Mouse (Mus musculus): ENCODE measurements around the gene Gbp5. TPM values are rescaled to one million over a fixed set of nuclear protein-coding genes. Genes with fewer than 3 reads are reported as not detected.

Gbp5 gene
- polyA plus RNA-seq, 1 experiment from 2014 or later: 0.19 TPM

DNA sequence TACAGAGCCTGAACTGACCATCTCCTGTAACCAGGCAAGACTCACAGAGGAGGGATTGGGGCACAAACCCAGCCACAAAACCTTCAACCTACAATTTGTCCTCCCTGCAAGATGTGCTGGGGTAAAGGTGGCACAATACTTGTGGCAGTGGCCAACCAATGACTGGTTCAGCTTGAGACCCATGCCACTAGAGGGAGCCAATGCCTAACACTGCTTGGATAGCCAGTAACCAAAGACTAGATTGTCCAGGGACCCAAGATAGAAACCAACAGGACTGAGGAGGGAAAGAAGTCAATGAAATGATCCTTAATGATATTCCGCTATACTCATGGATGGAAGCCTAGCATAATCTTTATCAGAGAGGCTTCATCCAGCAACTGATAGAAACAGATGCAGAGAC is 3.3 kb upstream of the Gbp5 start:
- H3K4me1 ChIP-seq (replicated peaks; ENCODE audit: control insufficient read depth, insufficient read depth, low read length): no peaks in the 10 kb centered on the region
- DNase-seq (ENCODE audit: low spot score) (peak; percentile 80), ATAC-seq (ENCODE audit: low FRiP score) (peak; percentile 78)
- no peak overlapping the region for H3K4me2 ChIP-seq (replicated peaks; ENCODE audit: low read depth, low read length)
- no peaks in the 10 kb centered on the region for H3K36me3 ChIP-seq (ENCODE audit: control insufficient read depth, insufficient read depth, low read length)
- no peaks in the 10 kb centered on the region for H3K27me3 ChIP-seq (ENCODE audit: control insufficient read depth, insufficient read depth, low read length)
- no peak overlapping the region for H3K27ac ChIP-seq (ENCODE audit: low read depth, low read length)
- H3K4me3 ChIP-seq (ENCODE audit: low read depth, low read length): no peak overlapping the region
- H3K9me3 ChIP-seq (ENCODE audit: control insufficient read depth, low read length): no peaks in the 10 kb centered on the region
- no peak overlapping the region for H3K9ac ChIP-seq (ENCODE audit: low read depth, low read length)
- 78% methylated on average over 1 of the region's 1 CpGs for WGBS

DNA sequence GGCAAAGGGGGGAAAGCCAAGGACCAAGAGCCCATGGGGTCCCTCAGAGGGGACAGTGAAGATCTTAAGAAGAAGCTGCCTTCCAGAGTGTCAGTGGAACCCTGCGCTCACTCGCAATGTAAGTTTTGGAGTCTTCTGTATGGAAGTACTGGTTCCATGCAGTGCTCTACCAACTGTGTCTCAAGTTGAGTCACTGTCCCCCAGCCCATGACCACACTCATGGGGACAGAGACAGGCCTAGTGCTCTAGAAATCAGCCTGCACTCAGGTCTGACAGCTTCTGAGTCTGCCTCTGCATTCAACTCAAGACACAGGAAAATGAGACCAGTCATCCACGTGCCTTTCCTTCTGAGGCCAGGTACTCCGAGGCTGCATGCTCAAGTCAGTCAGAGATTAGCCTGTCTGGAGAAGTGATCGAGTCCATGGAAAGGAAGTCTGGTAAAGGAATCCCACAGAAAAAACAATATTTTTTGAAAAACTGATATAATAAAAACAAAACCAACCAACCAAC is 1.4 kb downstream of the Gbp5 start:
- Histone ChIP-seq H3K36me3 (ENCODE audit: control insufficient read depth, insufficient read depth, low read length) (no peaks in the 10 kb centered on the region), H3K4me1 (replicated peaks; ENCODE audit: control insufficient read depth, insufficient read depth, low read length) (no peaks in the 10 kb centered on the region), H3K4me3 (ENCODE audit: low read depth, low read length) (no peak overlapping the region), H3K9me3 (ENCODE audit: control insufficient read depth, low read length) (no peaks in the 10 kb centered on the region), H3K27me3 (ENCODE audit: control insufficient read depth, insufficient read depth, low read length) (no peaks in the 10 kb centered on the region), H3K27ac (ENCODE audit: low read depth, low read length) (no peak overlapping the region), H3K4me2 (replicated peaks; ENCODE audit: low read depth, low read length) (no peak overlapping the region), H3K9ac (ENCODE audit: low read depth, low read length) (no peak overlapping the region)
- 96% methylated on average over 5 of the region's 5 CpGs for WGBS
- DNase-seq (ENCODE audit: low spot score) (no peak), ATAC-seq (ENCODE audit: low FRiP score) (no peak)

DNA sequence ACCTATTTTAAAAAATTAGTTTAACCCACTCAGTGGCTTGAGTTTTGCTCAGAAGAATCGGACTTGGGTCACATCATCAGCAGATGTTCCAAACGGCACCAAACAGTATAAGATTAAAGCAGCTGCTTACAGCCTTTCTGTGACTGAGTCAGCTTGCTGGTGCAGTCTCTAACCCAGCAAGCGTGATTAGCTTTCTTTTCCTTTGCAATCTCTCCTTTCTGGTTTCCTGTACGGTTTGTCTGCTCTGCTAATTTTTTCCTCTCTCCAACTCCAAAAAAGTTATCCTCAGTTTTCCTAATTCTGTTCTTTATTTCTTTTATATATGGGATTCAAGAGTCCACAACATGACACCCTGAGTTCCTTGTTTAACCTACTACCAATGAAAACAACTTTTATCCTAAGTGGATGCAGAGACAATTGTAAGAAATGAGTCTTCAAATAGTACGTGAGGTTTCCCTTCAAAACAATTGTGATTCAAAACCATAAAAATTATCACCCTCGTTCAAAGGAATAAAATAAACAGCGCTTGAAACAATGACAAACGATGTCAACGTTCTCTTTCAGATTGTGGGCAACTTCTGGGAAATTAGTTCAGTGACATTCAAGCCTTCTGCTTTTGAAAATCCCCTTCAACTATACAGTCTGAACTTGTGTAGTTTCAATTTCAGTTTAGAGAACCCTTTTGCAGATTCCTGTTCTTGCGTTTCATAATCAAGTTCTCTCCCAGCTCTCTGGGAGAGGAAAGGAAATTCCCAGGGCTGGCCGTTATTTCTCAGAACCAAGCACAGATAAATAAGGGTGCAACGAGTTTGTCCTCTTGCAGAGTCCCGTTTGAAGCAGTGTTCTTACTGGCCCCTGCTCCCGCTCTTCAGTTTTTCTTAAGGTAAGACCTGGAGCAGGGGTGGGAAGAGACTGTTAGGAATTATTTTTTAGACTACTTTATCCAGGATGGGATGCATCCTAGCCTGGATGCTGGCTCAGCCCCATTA is 2.6 kb downstream of the Gbp5 start:
- no peaks in the 10 kb centered on the region for H3K9me3 ChIP-seq (ENCODE audit: control insufficient read depth, low read length)
- no peak overlapping the region for H3K27ac ChIP-seq (ENCODE audit: low read depth, low read length)
- ATAC-seq (ENCODE audit: low FRiP score): no peak

DNA sequence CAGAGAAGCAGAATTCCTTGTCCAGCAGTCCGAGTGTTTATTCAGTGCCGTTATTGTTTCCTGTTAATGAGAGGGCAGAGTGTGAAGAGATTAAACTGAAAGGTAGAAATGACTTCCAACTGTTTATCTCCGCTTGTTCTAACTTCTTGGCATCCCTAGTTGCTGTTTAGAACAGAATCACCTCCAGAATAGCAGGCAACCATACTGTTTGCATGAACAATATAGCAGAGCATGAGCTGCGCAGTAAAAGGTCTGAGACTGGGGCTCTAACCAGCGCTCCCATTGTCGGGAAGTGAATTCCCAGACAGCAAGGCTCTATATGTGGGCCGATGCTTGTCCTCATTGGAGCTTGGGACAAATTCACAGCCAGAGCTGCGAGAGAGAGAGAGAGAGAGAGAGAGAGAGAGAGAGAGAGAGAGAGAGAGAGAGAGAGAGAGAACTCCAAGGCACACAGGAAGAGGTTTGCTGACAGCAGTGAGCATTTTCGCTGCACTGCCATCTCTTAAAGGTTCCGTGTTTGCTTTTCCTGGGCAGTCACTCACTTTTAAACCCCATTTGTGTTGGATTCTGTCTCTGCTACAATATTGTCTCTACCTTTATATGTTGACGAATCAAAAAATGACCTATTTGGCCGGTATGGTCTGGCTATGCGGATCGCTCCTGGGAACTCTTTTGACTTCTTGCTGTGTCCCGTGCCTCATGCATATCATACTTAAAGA is 3.5 kb downstream of the Gbp5 start:
- Histone ChIP-seq H3K9ac (ENCODE audit: low read depth, low read length) (no peak overlapping the region), H3K27ac (ENCODE audit: low read depth, low read length) (no peak overlapping the region), H3K4me3 (ENCODE audit: low read depth, low read length) (no peak overlapping the region), H3K4me1 (replicated peaks; ENCODE audit: control insufficient read depth, insufficient read depth, low read length) (no peaks in the 10 kb centered on the region), H3K36me3 (ENCODE audit: control insufficient read depth, insufficient read depth, low read length) (no peaks in the 10 kb centered on the region), H3K4me2 (replicated peaks; ENCODE audit: low read depth, low read length) (no peak overlapping the region), H3K27me3 (ENCODE audit: control insufficient read depth, insufficient read depth, low read length) (no peaks in the 10 kb centered on the region), H3K9me3 (ENCODE audit: control insufficient read depth, low read length) (no peaks in the 10 kb centered on the region)
- WGBS: 78% methylated on average over 15 of the region's 15 CpGs
- ATAC-seq (ENCODE audit: low FRiP score) (no peak), DNase-seq (ENCODE audit: low spot score) (no peak)

More for the DNA sequence above, 2.6 kb downstream of the Gbp5 start:
- no peaks in the 10 kb centered on the region for H3K4me1 ChIP-seq (replicated peaks; ENCODE audit: control insufficient read depth, insufficient read depth, low read length)
- no peaks in the 10 kb centered on the region for H3K27me3 ChIP-seq (ENCODE audit: control insufficient read depth, insufficient read depth, low read length)
- DNase-seq (ENCODE audit: low spot score): no peak
- H3K4me3 ChIP-seq (ENCODE audit: low read depth, low read length): no peak overlapping the region
- WGBS: 83% methylated on average over 14 of the region's 14 CpGs
- no peaks in the 10 kb centered on the region for H3K36me3 ChIP-seq (ENCODE audit: control insufficient read depth, insufficient read depth, low read length)
- no peak overlapping the region for H3K9ac ChIP-seq (ENCODE audit: low read depth, low read length)
- H3K4me2 ChIP-seq (replicated peaks; ENCODE audit: low read depth, low read length): no peak overlapping the region

DNA sequence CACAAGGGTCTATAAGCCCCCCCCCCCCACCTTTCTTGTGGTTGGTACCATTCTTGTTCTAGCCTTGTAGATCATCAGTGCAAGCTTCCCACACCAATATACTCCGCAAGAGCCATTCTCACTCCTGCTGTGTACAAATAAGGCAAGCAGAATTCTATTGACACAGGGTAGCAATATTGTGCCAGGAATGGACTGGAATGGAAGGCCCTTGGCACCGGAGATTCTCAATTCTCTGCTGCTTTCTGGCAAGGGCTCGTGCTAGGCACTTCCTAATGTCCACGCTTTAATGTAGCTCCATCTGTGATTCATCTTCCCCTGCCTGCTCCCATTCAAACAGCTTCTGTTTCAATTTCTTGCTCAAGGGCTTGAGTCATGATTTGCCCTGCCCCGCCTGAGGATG is 5.2 kb downstream of the Gbp5 start:
- no peak overlapping the region for H3K4me2 ChIP-seq (replicated peaks; ENCODE audit: low read depth, low read length)
- H3K9ac ChIP-seq (ENCODE audit: low read depth, low read length): no peak overlapping the region
- H3K9me3 ChIP-seq (ENCODE audit: control insufficient read depth, low read length): no peaks in the 10 kb centered on the region
- H3K4me3 ChIP-seq (ENCODE audit: low read depth, low read length): no peak overlapping the region
- no peaks in the 10 kb centered on the region for H3K36me3 ChIP-seq (ENCODE audit: control insufficient read depth, insufficient read depth, low read length)
- no peaks in the 10 kb centered on the region for H3K4me1 ChIP-seq (replicated peaks; ENCODE audit: control insufficient read depth, insufficient read depth, low read length)
- no peak overlapping the region for H3K27ac ChIP-seq (ENCODE audit: low read depth, low read length)
- H3K27me3 ChIP-seq (ENCODE audit: control insufficient read depth, insufficient read depth, low read length): no peaks in the 10 kb centered on the region
- ATAC-seq (ENCODE audit: low FRiP score): no peak
- DNase-seq (ENCODE audit: low spot score): no peak
- WGBS: 85% methylated on average over 5 of the region's 5 CpGs

DNA sequence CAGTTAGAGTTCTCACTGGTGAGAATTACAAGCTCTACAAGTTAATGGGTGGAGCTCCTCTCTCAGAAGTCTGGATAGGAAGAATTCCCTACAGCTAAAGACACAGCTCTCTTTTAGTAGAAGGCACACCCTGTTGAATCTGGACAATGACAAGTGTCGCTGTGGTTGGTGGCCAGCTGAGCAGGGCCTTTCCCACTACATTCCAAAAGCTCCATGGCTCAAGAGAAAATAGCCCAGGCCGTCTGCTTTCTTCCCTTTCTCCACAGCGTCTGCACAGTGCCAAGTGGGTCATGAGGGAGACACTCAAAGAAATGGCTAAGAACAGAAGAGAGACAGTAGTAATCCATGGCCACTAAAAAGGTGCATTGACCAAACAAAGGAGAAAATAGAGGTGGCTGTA is 34.3 kb downstream of the Gbp5 start:
- DNase-seq (ENCODE audit: low spot score): no peak
- no peak overlapping the region for H3K27ac ChIP-seq (ENCODE audit: low read depth, low read length)
- H3K9me3 ChIP-seq (ENCODE audit: control insufficient read depth, low read length): no peaks in the 10 kb centered on the region
- 0 out of 2 replicates have a peak, but pooled peaks cover 2% of the 10 kb centered on the region for H3K4me1 ChIP-seq (replicated peaks; ENCODE audit: control insufficient read depth, insufficient read depth, low read length)
- no peaks in the 10 kb centered on the region for H3K36me3 ChIP-seq (ENCODE audit: control insufficient read depth, insufficient read depth, low read length)
- H3K4me3 ChIP-seq (ENCODE audit: low read depth, low read length): no peak overlapping the region
- no peaks in the 10 kb centered on the region for H3K27me3 ChIP-seq (ENCODE audit: control insufficient read depth, insufficient read depth, low read length)
- no peak overlapping the region for H3K9ac ChIP-seq (ENCODE audit: low read depth, low read length)
- no peak for ATAC-seq (ENCODE audit: low FRiP score)
- H3K4me2 ChIP-seq (replicated peaks; ENCODE audit: low read depth, low read length): no peak overlapping the region
- 36% methylated on average over 3 of the region's 3 CpGs for WGBS

DNA sequence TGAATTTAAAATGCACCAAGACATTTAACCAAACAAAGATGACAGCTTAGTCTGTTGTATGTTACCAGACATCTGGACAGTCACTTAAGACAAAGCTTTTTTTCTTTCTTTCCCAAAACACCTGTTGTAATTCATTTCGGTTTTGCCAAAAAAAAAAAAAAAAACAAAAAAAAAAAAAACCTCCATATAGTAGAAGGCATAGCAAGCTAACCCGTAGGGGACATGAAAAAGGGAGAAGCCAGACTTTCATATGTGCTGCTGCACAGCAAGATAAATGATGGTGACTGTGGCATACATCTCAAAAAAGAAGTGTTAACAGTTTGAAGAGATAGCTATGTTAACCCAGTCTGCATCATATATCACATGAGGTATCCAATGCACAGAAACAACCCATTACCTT is 35.8 kb downstream of the Gbp5 start:
- no peak overlapping the region; the same call in 1 of the 2 replicates for H3K4me3 ChIP-seq (ENCODE audit: low read depth, low read length)
- no peak overlapping the region for H3K27ac ChIP-seq (ENCODE audit: low read depth, low read length)
- ATAC-seq (ENCODE audit: low FRiP score): no peak

DNA sequence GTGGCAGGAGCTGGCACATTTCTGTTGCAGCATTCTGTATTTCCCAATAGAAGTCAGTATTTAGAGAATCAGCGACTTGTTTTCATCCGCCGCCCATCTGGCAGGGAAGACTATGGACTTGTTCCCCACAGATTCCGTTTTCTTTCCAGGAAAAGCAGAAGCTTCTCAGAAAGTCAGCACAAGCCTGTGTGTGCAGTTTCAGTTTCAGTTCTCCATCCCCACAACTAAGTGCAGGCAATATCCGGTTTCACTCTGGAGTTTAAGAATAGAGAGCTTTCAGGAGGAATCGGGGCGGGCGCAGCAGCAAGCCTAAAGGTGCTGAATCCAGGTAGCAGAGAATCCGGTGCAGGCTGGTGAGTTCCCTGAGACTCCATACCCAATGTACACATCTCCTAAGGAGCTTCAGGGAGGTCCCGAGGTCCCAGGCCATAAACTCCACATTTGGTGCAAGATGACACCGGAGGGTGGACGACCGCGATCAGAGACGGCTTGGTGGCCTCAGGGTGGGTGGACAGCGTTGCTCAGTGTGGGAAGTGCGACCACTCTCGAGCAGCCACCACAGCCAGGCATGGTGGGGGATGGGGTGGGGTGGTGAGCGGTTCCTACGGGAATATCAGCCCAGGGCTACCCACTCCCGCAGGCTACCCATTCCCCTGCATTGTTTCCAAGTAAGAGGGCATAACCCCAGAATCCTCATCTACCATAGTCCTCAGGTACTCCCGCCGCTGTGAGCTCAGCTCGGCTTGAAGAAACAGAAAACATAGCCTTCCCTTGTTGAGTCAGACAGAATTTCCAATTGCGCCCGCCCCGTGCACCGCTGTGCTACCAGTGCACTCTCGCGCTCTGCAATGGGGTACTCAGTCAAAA is 36.5 kb downstream of the Gbp5 start, which contains the start of gene Gbp7:
Gbp7 (plus strand) TSS at position 256 of the 867 bp plus-strand sequence.
- Histone ChIP-seq H3K36me3 (ENCODE audit: control insufficient read depth, insufficient read depth, low read length) (no peaks in the 10 kb centered on the region), H3K4me2 (replicated peaks; ENCODE audit: low read depth, low read length) (peak within 1 kb of the TSS; percentile 90), H3K27ac (ENCODE audit: low read depth, low read length) (no peak within 1 kb of the TSS), H3K9me3 (ENCODE audit: control insufficient read depth, low read length) (no peaks in the 10 kb centered on the region), H3K4me3 (ENCODE audit: low read depth, low read length) (peak within 1 kb of the TSS; percentile 48), H3K4me1 (replicated peaks; ENCODE audit: control insufficient read depth, insufficient read depth, low read length) (0 out of 2 replicates have a peak, but pooled peaks cover 2% of the 10 kb centered on the region), H3K9ac (ENCODE audit: low read depth, low read length) (peak within 1 kb of the TSS; percentile 65), H3K27me3 (ENCODE audit: control insufficient read depth, insufficient read depth, low read length) (no peaks in the 10 kb centered on the region)
- peak; percentile 77 for ATAC-seq (ENCODE audit: low FRiP score)
- 3% methylated on average over 30 of the region's 30 CpGs for WGBS
- DNase-seq (ENCODE audit: low spot score): peak; percentile 52

More for the DNA sequence above, 35.8 kb downstream of the Gbp5 start:
- Histone ChIP-seq H3K27me3 (ENCODE audit: control insufficient read depth, insufficient read depth, low read length) (no peaks in the 10 kb centered on the region), H3K9ac (ENCODE audit: low read depth, low read length) (no peak overlapping the region), H3K9me3 (ENCODE audit: control insufficient read depth, low read length) (no peaks in the 10 kb centered on the region), H3K36me3 (ENCODE audit: control insufficient read depth, insufficient read depth, low read length) (no peaks in the 10 kb centered on the region), H3K4me1 (replicated peaks; ENCODE audit: control insufficient read depth, insufficient read depth, low read length) (0 out of 2 replicates have a peak, but pooled peaks cover 2% of the 10 kb centered on the region), H3K4me2 (replicated peaks; ENCODE audit: low read depth, low read length) (peak overlapping the region; percentile 90)
- WGBS: 71% methylated on average over 2 of the region's 2 CpGs
- no peak for DNase-seq (ENCODE audit: low spot score)

All from hindbrain, embryonic 11.5 days (tissue).